Mouse (Mus musculus) thymus, adult 18-20 months (tissue): ENCODE data around the gene Zmiz1.

Source experiments
- DNase-seq, 2 experiments: peaks; one replicate each; pipeline ENCODE4 v3.0.0; 2022; ENCODE audit warnings: mixed read lengths in 2 of 2

The Zmiz1 gene

DNA sequence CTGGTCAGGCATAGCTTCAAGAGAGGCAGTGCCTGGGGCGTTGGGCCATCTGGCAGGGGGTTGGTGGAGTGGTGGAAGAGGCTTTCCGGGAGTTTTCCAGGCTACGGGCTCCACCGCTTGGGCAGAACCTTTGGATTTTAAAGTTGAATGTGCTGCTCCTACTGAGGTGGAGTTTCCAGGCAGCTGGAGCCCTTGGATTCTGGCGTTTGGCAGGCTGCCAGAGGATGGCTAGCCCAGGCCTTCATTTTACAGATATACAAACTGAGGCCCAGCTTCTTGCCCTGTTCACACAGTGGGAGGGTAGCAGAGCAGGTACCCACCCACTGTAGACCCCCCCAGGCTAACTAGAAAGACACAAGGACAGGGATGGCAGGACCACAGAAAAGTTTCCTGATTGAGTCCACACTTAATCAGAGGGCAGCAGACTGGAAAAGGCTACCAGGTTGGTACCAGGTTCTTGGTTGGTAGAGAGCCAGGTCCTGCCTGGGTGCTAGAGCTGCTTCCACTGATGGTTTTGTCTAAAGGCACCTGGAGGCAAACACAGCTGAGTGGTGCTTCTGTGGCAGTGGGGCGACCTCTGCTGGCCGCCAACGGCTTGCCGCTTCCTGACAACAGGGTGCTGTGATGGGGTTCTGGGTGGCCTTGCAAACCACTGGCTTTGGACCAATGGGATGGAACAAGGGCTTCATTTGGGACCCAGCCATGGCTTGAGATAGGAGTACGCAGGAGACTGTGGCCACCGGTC, 106.5 kb downstream of the Zmiz1 start:
- DNase-seq = peak; percentile 72 to 77

DNA sequence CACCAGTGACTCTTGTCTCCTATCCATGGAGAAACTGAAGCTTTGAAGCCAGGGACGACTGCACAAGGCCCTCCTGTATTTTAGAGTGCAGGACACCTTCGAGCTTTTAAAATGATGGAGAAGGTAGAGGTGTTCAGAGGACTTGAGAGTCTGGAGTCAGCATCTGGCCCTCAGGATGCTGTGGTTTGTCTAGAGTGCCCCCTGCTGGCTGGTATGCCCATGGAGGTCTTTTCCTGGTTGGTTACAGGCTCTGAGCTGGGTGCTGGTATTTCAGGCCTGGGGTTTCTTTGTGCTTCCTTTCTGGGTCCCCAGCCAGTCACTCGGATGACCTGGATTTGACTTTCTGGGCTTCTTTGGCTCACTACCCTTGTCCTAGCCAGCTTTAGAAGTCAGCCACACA, 108.3 kb downstream of the Zmiz1 start:
- peak; percentile 41 to 62 for DNase-seq

- no peak for DNase-seq
Measured at GRCm38 (mm10) chr14:25567837-25568236, 108.9 kb downstream of the Zmiz1 start.

DNA sequence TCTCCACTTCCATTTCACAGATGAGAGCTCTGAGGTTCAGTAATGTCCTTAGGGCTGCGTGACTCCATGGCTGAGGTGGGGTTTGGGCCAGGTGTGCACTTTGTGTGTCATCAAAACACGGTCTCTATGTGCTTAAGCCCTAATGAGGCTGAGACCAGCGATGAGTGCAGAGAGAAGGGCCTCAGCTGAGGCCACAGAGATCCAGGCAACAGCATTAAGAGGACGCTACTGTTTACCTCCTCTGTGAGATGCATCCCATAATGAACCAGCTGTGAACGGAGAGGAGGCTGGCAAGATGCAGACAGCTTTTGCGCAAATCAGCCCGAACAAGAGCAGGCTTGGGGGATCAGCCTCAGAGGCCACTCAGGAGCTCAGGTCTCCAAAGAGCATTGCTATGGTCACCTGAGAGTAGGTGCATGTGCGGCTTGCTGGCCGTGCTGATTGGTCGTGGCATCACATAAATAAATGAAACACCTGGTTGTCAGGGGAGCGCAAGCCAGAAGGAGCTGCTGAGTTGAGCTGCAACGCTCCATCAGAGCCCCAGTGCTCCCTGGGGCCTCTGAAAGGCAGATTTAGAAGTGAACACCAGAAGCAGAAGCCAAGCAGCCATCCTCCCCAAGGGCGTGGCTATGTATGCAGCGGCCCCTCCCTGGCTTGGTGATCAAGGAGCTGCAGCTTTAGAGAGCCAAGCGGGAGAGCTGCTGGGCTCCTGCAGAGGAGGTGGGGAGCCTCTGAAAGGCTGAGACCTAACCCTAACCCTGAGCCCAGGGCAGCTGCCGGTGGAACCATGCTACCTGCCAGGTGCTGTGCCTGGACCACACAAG, 115.3 kb downstream of the Zmiz1 start:
- no peak for DNase-seq

GRCm38 (mm10) chr14:25576642-25577041, 117.7 kb downstream of the Zmiz1 start:
- DNase-seq = no peak

- DNase-seq = no peak
Measured at GRCm38 (mm10) chr14:25577431-25577830, 118.4 kb downstream of the Zmiz1 start.

DNA sequence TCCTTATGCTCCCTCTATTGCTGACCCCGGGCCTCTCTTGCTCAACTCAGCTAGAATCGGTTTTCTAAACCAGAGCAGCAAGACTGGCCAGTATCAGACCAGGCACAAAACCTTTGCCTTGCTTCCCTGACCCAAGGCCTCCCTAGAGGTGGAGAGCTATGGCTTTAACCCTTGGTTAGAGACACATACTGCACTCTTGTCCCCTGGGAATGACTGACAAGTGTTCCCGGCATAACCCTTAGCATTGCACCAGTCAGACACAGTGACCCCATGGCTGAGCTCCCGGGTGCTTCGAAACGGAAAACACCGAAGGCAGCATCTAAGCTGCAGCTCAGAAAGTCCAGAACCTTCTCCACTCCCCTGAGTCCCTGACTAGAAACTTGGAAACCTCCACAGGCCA, 120.6 kb downstream of the Zmiz1 start:
- no peak for DNase-seq

- no peak for DNase-seq
Measured at GRCm38 (mm10) chr14:25580397-25580796, 121.4 kb downstream of the Zmiz1 start.

DNA sequence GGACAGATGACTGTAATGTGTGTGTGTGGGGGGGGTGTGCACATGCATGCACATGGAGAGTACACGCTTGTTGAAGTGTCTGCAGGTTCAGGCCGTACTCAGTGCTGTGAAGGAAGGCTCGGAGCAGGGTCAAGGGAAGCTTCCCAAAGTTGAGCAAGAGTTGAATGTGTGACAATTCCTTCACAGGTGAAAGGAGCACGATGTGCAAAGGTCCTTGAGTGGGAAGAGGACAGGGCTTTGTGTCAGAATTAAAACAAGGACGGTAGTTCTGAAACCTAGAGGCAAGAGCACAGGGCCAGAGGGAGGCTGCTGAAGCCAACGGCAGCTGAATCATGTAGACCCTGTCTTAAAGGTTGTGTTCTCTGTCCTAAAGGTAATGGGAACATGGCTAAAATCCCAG, 123.6 kb downstream of the Zmiz1 start:
- DNase-seq = no peak

- DNase-seq = no peak
Measured at GRCm38 (mm10) chr14:25583899-25584298, 124.9 kb downstream of the Zmiz1 start.

DNA sequence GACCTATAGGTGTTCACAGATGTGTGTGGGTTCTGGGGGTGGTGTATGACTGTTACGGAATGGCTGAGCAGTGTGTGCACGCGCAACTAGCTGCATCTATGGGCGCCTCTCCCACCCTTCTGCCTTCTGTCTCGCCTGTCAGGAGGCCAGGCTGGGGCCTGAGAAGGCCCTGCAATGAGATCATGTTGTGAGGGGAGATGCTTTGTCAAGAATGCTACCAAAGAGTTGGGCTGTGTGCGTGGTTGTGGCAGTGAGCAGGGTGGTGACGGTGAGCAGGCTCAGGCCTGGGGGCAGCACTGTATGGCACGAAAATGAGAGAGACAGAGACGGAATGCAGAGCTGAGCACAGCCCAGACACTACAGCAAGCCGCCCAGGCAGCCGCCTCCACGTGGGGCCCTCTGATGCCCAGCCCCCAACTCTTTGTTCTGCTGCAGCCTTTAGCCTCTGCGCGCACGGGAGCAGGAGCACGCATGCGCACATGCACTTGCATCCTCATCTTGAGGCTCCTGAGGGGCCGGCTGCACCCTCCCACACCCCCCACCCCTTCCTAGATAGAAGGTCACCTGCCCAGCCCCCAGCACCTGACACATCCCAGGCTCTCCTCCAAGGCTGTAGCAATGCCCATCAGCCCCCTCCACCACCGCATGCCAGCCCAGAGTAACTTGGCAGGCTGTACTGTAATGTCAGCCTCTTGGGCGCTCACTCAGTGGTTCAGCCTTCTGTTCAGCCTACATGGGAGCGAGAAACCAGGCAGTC, 126.7 kb downstream of the Zmiz1 start:
- DNase-seq = no peak

DNA sequence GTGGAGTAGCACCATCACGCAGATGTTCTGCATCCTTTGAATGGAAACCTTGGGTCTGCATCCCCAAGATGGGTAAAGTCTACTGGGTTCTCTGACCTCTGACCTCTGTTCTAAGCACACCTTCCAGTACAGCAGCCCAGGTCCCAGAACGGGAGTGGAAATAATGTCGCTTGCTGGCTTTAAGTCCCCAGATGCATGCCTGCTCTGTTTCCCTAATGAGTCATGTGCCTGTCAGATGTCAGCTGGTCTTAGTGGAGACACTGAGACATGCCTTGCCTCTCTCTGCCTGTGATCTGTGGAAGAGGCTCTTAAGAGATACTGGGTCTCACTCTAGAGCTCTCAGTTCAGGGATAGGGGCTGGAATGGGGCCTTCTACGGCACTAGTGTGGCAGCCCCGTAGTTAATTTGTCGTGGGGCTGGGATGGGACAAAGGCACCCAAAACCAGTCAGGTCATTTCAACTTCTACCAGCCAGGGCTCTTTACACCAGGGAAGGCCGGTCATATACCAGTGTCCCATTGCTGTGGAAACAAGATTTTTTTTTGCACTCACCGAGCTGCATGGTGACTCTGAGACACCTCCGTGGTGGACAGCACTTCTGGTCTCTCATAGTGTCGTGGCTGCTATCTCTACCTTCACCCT, 128.0 kb downstream of the Zmiz1 start:
- DNase-seq = no peak

DNA sequence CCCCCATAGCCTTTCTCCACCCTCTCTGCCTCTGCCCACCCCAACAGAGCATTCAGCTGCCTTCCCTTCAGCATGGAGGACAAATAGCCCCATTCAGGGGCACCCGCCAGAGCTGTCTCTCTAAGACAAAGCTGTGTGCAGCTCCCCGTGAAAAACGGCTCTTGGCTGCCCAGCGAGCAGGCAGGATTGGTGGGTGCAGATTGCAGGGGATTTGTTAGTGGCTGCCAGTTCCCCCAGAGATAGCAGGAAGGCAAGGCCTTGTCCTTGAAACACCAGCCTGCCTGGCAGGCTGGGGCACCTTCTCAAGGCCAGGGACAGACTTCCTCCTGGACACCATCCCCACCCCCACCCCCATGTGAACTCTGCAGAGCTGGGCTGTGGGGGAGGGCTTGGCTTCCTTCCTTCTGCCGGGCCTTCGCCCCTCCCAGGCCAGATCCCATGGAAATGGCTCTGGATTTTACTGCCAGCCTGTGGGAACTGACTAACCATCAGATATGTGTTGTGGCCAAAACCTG, 128.6 kb downstream of the Zmiz1 start:
- DNase-seq = no peak

DNA sequence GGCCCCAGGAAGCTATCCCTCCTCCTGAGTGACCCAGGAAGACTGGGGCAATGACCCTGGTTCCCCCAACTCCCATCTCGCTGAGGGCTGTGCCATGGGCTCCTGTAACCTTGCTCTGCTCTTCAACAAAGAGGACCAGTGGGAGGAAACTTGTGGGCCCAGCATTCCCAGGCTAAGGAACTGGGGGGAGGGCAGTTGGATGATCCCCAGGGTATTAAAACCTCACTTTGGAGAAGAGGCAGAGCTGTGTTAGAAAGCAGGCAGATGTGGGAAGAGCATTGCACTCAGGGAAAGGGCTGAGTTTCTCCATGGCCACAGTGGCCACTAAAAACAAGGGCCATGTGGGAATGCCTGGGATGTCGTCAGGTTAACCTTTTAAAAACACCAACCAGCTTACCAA, 129.2 kb downstream of the Zmiz1 start:
- no peak for DNase-seq

DNA sequence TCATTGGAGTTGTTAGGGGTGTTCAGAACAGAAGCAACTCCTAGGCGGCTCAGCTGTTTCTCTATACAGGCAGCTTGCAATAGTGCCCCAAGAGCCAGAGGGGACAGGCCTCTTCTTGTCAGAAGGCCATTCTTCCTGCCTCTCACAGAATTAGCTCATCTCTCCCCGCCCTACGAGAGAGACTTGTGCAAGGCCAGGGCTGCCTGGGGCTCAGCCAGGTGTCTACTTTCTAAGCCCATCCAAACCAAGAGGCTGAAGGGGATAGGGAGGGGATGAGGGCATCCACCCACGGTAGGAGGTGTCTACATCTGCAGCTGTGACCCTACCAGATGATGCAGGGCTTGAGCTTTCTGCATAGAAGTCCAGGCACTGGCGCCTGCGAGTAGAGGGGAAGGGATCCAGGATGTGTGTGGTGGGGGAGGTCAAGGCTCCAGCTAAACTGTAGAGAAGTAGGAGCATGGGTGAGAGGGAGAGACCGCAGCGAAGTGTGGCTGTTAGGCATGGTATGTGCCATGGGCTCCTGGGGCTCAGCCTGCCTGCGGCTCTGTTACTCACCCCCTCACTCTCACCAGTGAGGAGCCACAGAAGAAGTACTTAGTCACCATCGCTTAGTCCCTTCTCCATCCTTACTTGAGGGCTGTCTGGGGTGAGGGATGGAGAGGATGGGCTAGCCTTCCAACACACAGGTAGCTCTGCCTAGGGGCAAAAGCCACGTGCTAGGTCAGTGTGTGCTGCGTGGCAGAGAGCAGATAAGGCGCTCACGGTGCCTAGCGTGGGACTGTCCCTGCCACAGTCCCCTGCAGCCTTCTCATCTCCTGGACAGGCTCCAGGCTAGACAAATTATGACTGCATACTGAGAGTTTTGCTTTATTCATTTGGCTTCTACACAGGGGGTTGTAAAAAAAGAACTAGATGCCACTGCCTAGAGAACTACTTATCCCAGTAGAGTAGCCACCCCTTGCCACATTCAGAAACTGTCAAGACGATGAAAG, 130.3 kb downstream of the Zmiz1 start:
- DNase-seq = no peak

GRCm38 (mm10) chr14:25591000-25591399, 132.0 kb downstream of the Zmiz1 start:
- no peak for DNase-seq

DNA sequence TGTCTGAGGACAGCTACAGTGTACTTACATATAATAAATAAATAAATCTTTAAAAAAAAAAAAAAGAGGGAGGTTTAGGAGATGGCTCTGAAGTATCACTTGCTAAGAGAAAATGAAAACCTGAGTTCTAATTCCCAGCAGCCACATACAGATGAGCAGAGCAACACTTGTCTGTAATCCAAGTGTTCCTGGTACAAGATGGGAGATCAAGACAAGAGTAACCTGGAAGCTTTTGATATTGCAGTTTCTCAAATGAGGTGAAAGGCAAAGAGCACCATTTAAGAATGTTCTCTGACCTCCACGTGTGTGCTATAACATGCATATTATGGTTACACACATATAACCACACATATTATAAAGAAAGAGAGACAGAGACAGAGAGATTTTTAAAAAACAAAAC, 132.4 kb downstream of the Zmiz1 start:
- DNase-seq = no peak

DNA sequence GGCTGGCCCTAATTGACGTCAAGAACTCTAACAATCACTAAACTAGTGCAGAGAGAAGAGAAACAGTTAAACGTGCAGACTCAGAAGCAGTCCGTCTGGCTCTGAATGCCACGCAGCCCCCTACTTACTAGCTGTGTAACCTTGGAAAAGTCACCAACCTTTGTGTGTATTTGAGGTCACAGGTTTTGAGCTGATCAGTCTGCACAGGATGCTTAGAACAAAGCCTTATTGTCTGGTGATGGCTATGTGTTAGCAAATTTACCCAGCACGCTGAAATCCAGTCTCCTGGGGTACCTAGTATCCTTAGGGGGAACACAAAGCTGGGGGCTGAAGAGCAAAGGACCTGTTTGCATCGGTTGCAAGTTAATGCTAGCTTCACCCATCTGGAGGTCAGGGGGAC, 133.5 kb downstream of the Zmiz1 start:
- DNase-seq = no peak

DNA sequence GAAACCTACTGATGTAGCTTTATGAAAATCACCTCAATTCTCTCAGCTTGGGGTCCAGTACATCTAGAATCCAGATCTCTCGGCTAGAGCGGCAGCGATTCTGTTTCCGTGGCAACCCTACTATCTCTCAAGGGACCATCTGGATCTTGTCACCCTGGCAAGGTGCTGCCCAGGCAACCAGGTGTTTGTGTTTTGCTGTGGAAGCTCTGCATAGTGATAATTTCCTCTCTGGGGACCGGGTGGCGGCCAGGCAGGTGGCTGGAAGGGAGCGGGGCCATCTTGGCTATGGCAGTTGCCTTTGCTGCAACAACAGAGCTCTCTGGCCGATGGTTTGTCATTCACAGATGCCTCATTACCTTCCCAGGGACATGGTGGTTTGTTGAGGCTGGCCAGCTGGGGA, 134.9 kb downstream of the Zmiz1 start:
- DNase-seq = no peak

GRCm38 (mm10) chr14:25594611-25595010, 135.6 kb downstream of the Zmiz1 start:
- no peak for DNase-seq

DNA sequence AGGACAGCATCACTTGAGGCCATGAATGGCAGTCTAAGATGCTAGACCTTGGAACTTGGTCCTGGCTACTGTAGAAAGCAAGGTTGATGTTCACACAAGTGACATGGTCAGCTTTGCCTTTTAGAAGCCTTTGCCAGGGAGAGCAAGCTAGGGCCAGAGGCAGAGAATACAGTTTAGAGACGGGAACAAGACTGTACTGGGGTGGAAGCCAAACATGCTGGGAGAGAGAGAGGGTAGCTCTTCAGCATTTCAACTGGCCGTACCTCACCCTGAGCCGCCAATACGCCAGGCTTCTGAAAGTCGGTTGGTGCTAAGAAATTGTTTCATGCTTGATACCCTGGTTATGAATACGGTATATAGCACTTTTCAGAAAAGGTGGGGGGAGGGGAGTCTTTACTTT, 140.0 kb downstream of the Zmiz1 start:
- DNase-seq = no peak

- DNase-seq = no peak
Measured at GRCm38 (mm10) chr14:25599934-25600333, 140.9 kb downstream of the Zmiz1 start.
